Mouse (Mus musculus): ENCODE measurements around the gene Gpr153.

DNA sequence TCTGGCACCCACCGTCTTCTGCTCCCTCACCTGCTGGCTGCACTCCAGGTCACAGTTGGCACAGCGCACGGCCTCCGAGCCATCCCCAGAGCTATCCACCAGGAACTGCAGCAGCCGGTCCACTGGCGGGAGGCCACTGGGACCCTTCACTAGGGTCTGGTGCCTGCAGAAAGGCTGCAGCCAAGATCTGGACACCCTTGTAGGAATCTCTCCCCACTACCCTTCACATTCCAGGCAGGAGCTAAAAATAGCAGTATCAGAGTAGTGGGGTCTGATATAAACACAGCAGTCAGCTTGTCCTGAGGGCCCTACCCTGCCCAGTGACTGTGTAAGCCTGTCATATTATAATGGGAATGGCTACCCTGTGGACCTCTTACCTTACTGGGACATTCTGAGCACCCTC lies 43.6 kb downstream of the Gpr153 start:
- TF ChIP-seq CTCF (IDR thresholded peaks at IDR 0.05; ENCODE audit: low read depth) (no peak), EP300 (optimal IDR thresholded peaks at IDR 0.05) (no peak)
